Mouse (Mus musculus) kidney, adult 11 months (tissue): ENCODE data around the gene Defa36.
"Not testable (repeated sequence)": the region's sequence is repeated elsewhere in the genome, so short reads cannot be mapped to it uniquely, and the experiment has no call there.

Source experiments
- DNase-seq: peaks from one replicate; pipeline ENCODE4 v3.0.0; 2022

The Defa36 gene

GRCm38 (mm10) chr8:21427111-21427510 is at the start of gene Defa36:
Gene Defa36, plus strand, starts transcription at chr8:21427411.
- DNase-seq, result not testable (repeated sequence)

GRCm38 (mm10) chr8:21378215-21378614 is 49.0 kb upstream of the Defa36 start, which contains the start of gene Defa2:
Gene Defa2, plus strand, starts transcription at chr8:21378515.
- not testable (repeated sequence) for DNase-seq

- not testable (repeated sequence) for DNase-seq
These were observed 35.7 kb upstream of the Defa36 start, which contains the start of gene Defa33 for GRCm38 (mm10) chr8:21391511-21391910. Gene Defa33, plus strand, starts transcription at chr8:21391811.

GRCm38 (mm10) chr8:21456460-21456859 is 29.2 kb downstream of the Defa36 start, which contains the start of gene Gm7849:
Gene Gm7849, minus strand, starts transcription at chr8:21456560.
- not testable (repeated sequence) for DNase-seq
